Mouse (Mus musculus): ENCODE results near the gene Tmem168. TPM values are rescaled to one million over a fixed set of nuclear protein-coding genes. Genes with fewer than 3 reads are reported as not detected.

Gene Tmem168
- total RNA-seq, 2 experiments from 2014 or later = 24.3 to 34.5 TPM

DNA sequence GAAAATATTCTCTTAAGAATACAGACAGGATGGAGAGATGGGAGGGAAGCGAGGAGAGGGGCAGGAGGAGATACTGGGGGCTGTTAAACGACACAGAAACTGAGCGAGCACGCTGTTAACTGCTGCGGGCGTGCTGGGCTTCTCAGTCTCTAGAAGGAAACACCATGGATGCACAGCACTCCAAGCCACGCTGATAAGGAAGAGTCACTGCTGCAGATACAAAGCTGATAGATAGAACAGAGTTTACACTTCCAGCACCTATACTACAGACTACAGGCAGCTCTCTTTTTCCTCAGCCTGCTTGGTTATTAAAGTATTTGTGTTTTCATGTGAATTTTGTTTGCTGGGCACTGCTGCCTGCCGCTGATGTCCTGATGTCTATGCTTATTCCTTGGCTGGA, 21.7 kb downstream of the Tmem168 start:
- DNase-seq = no peak

DNA sequence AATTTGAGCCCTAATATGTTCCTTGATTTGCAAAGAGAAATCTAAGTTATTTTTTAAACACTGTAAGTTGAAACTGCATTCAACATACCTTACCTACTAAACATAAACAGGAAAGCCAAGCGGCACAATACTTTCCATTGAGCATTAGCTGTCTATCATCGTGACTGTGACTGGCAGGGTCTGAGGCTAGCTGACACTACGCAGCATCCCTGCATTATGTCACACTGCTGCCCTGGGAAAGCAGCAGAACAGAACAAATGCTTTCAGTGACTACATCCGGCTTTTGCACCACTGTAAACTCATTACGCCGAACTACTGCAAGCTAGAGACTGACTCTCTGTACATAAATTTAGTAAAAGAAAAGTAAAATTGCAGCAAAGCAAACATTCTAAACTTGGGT, 23.1 kb downstream of the Tmem168 start:
- no peak for DNase-seq

DNA sequence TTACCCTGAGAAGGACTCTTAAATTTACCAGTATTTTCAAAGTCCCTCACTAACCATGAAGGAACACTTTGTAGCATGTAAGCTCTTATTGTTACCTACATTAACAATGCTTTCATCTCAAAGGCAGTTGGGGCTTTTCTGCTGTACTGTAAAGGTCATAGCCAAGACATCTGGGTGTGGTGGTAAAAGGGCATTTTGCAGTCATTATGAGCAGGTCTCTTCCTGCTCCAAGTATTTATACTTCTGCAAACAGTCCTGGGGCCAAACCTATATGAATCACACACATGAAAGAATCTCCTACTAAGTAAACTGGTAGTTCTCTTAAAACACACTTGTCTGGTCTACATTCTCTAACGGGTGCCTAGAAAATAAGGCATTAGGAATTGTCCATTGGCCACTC, 25.8 kb downstream of the Tmem168 start:
- no peak for DNase-seq

DNA sequence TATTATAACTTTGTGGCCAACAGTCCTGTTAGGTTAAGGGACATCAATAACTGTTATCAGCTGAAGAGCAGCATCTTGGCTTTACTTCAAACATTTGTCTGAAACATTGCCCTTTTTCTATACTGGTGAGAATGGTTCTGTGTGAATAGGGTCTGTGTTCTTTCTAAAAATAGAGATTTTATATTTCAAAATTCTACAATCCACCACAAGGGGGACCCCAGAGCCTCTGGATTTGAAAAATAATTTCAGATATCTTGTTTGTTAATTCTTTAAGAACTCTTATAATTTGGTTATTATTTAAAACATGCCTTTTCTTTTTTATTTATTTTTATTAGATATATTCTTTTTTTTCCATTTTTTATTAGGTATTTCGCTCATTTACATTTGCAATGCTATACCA, 42.2 kb downstream of the Tmem168 start:
- DNase-seq = no peak

DNA sequence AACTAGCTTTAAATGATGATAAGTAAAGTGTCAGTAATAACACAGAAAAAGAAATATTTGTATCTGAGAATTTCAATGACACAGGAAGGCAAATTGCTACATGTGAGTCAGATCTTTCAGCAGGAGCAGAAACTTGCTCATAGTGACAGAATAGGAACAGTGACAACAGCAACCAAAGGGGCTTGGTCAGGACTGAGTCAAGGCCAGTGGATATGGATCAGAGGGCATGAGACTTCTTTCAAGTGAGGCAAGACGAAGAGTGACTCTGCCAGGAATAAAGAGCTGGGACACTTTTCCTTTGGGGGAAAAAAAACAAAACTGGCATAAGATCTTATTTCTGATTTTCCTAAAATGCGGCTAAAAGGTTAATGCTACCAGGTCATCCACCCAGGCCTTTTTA, 52.6 kb downstream of the Tmem168 start:
- DNase-seq = peak; percentile 23 to 43

DNA sequence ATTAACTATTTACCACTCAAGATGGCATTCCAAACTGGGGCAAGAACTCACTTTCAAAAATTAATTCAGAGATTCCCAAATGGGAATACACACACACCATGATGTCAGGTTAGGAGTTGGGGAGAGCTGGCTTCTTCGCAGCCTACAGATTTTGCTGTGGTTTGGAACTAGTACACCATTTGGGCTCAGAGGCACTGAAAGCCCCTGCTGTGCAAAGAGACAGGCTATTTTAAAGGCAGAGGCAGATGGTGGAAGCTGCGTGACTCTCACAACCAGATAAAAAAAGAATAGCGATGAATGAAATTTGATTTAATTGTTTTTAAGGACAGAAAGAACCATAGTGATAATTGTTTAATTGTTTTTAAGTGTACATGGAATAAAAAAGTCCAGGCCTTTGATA, 66.1 kb downstream of the Tmem168 start:
- no peak for DNase-seq

DNA sequence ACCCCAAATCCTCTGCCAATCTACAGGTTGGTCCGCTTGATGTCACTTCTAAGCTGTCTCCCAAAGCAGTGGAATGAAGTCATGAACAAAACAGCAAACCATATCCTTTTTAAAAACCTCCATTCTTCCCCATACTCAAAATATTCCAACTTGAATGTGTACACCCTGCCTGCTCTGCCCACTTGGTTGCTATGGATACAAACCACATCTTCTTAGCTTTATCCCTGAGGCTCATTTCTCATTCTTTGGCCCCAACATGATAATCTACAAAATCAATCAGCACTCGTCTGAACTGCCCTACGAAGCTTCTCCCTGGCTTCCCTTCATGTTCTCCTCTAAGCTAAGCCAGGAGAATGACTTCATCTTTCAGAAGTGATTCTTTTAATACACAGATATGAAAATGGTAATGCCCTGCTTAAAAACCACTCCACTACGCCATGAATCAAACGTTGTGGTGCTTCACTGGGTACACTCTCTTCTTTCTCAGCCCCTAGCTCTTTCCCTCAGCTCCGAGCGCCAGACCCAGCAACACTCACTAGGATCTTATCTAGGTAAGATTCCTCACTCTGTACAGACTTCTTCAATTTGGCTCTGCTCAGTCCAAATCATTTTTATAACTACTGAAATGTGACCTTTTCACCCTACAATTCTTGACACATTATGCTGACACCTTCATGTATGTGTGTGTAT, 70.5 kb downstream of the Tmem168 start:
- DNase-seq = no peak

Other genes with a start within 250 kb of the Tmem168 start
- 10 to 100 TPM; 11.8 to 14.8 TPM for gene Bmt2, start 69.9 kb upstream of the Tmem168 start, total RNA-seq (2021)
- gene Gpr85, start 231.8 kb upstream of the Tmem168 start, total RNA-seq (2021) = under 1 TPM; 0.56 to 0.82 TPM

Data from adrenal gland, postnatal 36 days (tissue).